Mouse (Mus musculus): Measurements from ENCODE around the gene Hdx. TPM values are rescaled to one million over a fixed set of nuclear protein-coding genes. Genes with fewer than 3 reads are reported as not detected.

Gene Hdx
- polyA plus RNA-seq (2015; fragmentation: Nextera tagmentation; extraction: Ambion mirVana), result 1.9 and 2.1 TPM in 2 replicates

- no peaks in the 10 kb centered on the region for H3K4me1 ChIP-seq
- H3K27me3 ChIP-seq, result no peaks in the 10 kb centered on the region
- peak within 1 kb of the TSS; percentile 68 for H3K27ac ChIP-seq
- whole genome bisulfite sequencing, result 16% methylated on average over 26 of the region's 26 CpGs
- H3K9me3 ChIP-seq (replicated peaks), result no peaks in the 10 kb centered on the region
- no peaks in the 10 kb centered on the region for H3K36me3 ChIP-seq (ENCODE audit: poor library complexity, severe bottlenecking)
- peak within 1 kb of the TSS; percentile 67 for H3K9ac ChIP-seq
- peak within 1 kb of the TSS; percentile 57 for H3K4me2 ChIP-seq
- peak; percentile 96 for ATAC-seq
- H3K4me3 ChIP-seq, result peak within 1 kb of the TSS; percentile 51
These were observed at the start of gene Hdx for GRCm38 (mm10) chrX:111696356-111697282. Hdx (minus strand) TSS chrX:111697079.

DNA sequence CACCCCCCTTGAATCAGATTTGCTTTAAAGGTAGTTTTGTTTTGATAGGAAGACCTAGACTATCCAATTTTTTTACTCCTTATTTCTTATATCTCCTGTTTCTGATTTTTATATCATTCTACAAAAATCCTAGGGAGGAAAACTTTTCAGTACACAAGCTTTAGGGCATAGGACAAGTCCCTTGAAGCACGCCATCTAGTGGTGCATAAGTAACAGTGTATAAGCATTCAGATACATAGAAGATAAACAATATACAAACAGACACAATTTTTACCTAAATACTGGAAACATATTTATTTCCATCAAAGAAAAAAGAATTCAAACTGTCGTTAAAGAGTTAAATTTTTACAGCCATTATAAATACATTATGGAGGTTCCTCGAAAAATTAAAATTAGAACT, 11.2 kb downstream of the Hdx start:
- Histone ChIP-seq H3K27me3 (no peaks in the 10 kb centered on the region), H3K36me3 (ENCODE audit: poor library complexity, severe bottlenecking) (no peaks in the 10 kb centered on the region), H3K4me3 (no peak overlapping the region), H3K9me3 (replicated peaks) (no peaks in the 10 kb centered on the region), H3K9ac (no peak overlapping the region), H3K4me2 (no peak overlapping the region), H3K4me1 (no peaks in the 10 kb centered on the region), H3K27ac (no peak overlapping the region)
- no peak for ATAC-seq
- 65% methylated on average over 3 of the region's 3 CpGs for WGBS

GRCm38 (mm10) chrX:111671685-111672084, 25.2 kb downstream of the Hdx start:
- Histone ChIP-seq H3K4me3 (no peak overlapping the region), H3K27ac (no peak overlapping the region), H3K4me2 (no peak overlapping the region), H3K4me1 (no peaks in the 10 kb centered on the region), H3K9me3 (replicated peaks) (no peaks in the 10 kb centered on the region), H3K36me3 (ENCODE audit: poor library complexity, severe bottlenecking) (no peaks in the 10 kb centered on the region), H3K9ac (no peak overlapping the region), H3K27me3 (no peaks in the 10 kb centered on the region)
- 61% methylated on average over 3 of the region's 3 CpGs for WGBS
- ATAC-seq, result 0 out of 2 replicates have a peak, but pooled peaks have one; percentile 53

- Histone ChIP-seq H3K9me3 (replicated peaks) (no peaks in the 10 kb centered on the region), H3K4me2 (no peak overlapping the region), H3K27me3 (no peaks in the 10 kb centered on the region), H3K4me3 (no peak overlapping the region), H3K27ac (no peak overlapping the region), H3K9ac (no peak overlapping the region), H3K4me1 (no peaks in the 10 kb centered on the region), H3K36me3 (ENCODE audit: poor library complexity, severe bottlenecking) (no peaks in the 10 kb centered on the region)
- ATAC-seq, result peak; percentile 79
- WGBS, result 50% methylated on average over 5 of the region's 5 CpGs
These were observed 36.5 kb downstream of the Hdx start for GRCm38 (mm10) chrX:111660381-111660780.

GRCm38 (mm10) chrX:111658671-111659070, 38.2 kb downstream of the Hdx start:
- no peak for ATAC-seq
- no peaks in the 10 kb centered on the region for H3K9me3 ChIP-seq (replicated peaks)
- no peak overlapping the region for H3K4me2 ChIP-seq
- no peak overlapping the region for H3K27ac ChIP-seq
- H3K36me3 ChIP-seq (ENCODE audit: poor library complexity, severe bottlenecking), result no peaks in the 10 kb centered on the region
- no peak overlapping the region for H3K4me3 ChIP-seq
- WGBS, result 92% methylated on average over 4 of the region's 4 CpGs
- no peak overlapping the region for H3K9ac ChIP-seq
- H3K4me1 ChIP-seq, result no peaks in the 10 kb centered on the region
- no peaks in the 10 kb centered on the region for H3K27me3 ChIP-seq

DNA sequence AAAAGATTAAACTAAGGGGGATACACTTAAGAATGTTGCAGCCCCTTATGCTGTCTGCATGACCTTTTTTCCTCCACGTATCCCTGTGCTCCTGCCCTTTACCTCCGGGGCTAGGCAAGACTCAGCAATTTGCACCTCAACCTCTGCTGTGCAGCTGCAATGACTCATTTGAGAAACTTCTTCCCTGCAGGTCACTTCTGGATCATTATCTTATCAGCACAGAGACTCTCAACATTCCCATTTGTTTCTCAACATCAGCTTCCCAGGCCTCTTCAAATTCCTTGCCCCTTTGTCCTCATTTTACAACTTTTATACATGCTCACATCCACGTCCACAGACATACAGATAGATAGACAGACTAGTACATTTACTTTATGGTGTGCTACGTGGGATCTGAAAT, 51.9 kb downstream of the Hdx start:
- Histone ChIP-seq H3K27me3 (no peaks in the 10 kb centered on the region), H3K4me2 (no peak overlapping the region), H3K9ac (no peak overlapping the region), H3K36me3 (ENCODE audit: poor library complexity, severe bottlenecking) (no peaks in the 10 kb centered on the region), H3K4me3 (no peak overlapping the region), H3K27ac (no peak overlapping the region), H3K4me1 (no peaks in the 10 kb centered on the region), H3K9me3 (replicated peaks) (no peaks in the 10 kb centered on the region)
- 82% methylated on average over 4 of the region's 4 CpGs for WGBS
- ATAC-seq, result no peak

DNA sequence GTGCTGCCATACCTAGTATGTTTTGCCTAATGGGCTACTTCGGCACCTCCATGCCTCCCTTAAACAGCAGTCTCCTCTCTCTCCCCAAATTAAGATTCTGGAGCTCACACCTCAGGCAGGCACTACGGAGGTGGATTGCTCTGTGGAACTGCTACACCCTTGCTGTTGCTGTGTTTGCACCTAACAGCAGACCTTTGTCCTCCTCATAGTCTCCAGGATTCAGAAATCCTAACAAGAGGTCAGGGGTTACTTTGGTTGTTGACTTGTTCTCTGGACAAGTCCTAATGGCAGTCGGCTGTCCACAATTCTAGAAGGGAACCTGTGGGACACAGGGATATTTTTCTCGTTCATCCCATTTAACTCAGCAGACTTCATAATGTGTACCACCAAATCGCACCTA, 56.3 kb downstream of the Hdx start:
- Histone ChIP-seq H3K27ac (no peak overlapping the region), H3K4me2 (no peak overlapping the region), H3K4me3 (no peak overlapping the region), H3K9ac (no peak overlapping the region), H3K36me3 (ENCODE audit: poor library complexity, severe bottlenecking) (no peaks in the 10 kb centered on the region), H3K9me3 (replicated peaks) (no peaks in the 10 kb centered on the region), H3K4me1 (no peaks in the 10 kb centered on the region), H3K27me3 (no peaks in the 10 kb centered on the region)
- ATAC-seq, result no peak
- WGBS, result 91% methylated on average over 5 of the region's 5 CpGs

DNA sequence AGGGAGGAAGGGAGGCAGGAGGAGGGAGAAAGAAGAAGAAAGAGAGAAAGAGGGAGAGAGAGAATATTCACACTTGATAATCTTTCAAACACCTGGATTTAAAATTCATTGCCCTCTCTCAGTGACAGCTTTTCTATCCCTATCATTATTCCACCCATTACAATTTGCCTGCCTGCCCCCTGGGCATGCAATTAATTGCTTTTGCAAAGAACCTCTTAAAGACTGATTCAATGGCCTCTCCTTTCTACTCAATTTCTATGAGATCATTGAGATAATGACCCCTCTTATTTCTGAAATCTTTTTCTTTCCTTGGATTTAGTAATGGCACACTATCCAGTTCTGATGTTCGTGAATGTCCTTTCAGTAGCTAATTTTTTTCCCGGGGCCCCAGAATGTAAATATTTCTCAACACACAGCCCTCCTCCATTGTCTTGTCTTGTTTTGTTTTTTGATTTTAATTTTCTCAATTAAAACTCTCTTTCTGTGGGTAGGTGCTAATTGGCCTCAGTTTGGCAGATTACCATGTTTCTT, 99.2 kb downstream of the Hdx start:
- 25% methylated on average over 2 of the region's 2 CpGs for WGBS
- H3K27ac ChIP-seq, result no peak overlapping the region
- no peak overlapping the region for H3K4me2 ChIP-seq
- H3K4me1 ChIP-seq, result peaks cover 6% of the 10 kb centered on the region; the same call in 1 of the 2 replicates
- H3K4me3 ChIP-seq, result no peak overlapping the region
- no peaks in the 10 kb centered on the region for H3K36me3 ChIP-seq (ENCODE audit: poor library complexity, severe bottlenecking)
- peak; percentile 61; the same call in 1 of the 2 replicates for ATAC-seq
- H3K9ac ChIP-seq, result no peak overlapping the region
- H3K9me3 ChIP-seq (replicated peaks), result no peaks in the 10 kb centered on the region
- H3K27me3 ChIP-seq, result no peaks in the 10 kb centered on the region; the same call in 1 of the 2 replicates

DNA sequence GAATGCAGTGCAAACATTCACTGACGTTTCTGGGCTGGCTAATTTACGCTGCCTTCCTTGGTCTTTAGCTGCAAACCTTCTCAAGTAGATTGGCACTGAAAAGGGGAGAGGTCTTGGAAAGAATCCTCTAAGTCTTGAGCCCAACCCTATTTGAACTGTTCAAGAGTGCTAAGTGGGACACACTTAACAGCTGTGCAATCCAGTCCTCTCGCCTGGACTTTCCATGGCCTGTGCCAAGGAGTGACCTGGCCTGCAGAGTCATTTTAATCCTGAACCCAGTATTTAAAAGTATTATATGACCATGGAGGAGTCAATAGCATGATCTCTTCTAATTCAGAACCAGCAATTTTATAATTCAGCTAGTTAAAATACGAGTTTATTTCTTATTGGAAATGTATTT, 109.3 kb downstream of the Hdx start:
- no peaks in the 10 kb centered on the region for H3K36me3 ChIP-seq (ENCODE audit: poor library complexity, severe bottlenecking)
- WGBS, result 64% methylated on average over 4 of the region's 4 CpGs
- no peak for ATAC-seq
- H3K27me3 ChIP-seq, result no peaks in the 10 kb centered on the region
- H3K4me2 ChIP-seq, result no peak overlapping the region
- no peak overlapping the region for H3K9ac ChIP-seq
- no peak overlapping the region for H3K4me3 ChIP-seq
- no peaks in the 10 kb centered on the region for H3K9me3 ChIP-seq (replicated peaks)
- H3K4me1 ChIP-seq, result no peaks in the 10 kb centered on the region
- H3K27ac ChIP-seq, result no peak overlapping the region

DNA sequence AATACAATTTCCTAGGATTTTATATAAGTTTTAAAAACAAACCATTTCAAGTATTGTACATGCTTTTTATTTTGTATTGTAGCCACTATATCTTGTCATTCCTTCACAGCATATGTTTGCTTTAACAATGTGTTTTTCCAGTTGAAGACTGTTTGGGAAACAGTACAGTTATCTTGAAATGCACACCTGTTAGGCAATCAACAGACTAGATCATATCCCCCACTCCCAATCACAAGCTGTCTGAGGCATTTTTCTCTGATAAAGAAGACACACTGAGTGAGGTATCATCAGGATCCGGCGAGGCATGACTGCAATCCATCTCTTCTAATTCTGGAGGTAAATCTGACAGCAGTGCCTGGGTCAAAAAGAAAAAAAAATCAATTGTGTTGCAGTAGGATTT, 119.8 kb downstream of the Hdx start:
- Histone ChIP-seq H3K27ac (no peak overlapping the region), H3K4me3 (no peak overlapping the region), H3K4me2 (no peak overlapping the region), H3K4me1 (no peaks in the 10 kb centered on the region), H3K27me3 (no peaks in the 10 kb centered on the region), H3K9ac (no peak overlapping the region), H3K36me3 (ENCODE audit: poor library complexity, severe bottlenecking) (no peaks in the 10 kb centered on the region), H3K9me3 (replicated peaks) (no peaks in the 10 kb centered on the region)
- no peak for ATAC-seq
- WGBS, result 88% methylated on average over 2 of the region's 2 CpGs

GRCm38 (mm10) chrX:111537859-111538258, 159.0 kb downstream of the Hdx start, which contains the start of gene Rps6ka6:
Rps6ka6 (minus strand) TSS chrX:111537959.
- Histone ChIP-seq H3K27me3 (no peaks in the 10 kb centered on the region), H3K4me2 (no peak within 1 kb of the TSS), H3K4me1 (no peaks in the 10 kb centered on the region), H3K4me3 (no peak within 1 kb of the TSS), H3K36me3 (ENCODE audit: poor library complexity, severe bottlenecking) (no peaks in the 10 kb centered on the region), H3K27ac (no peak within 1 kb of the TSS), H3K9ac (no peak within 1 kb of the TSS), H3K9me3 (replicated peaks) (no peaks in the 10 kb centered on the region)
- 81% methylated on average over 10 of the region's 10 CpGs for WGBS
- no peak for ATAC-seq

Measured in forebrain, embryonic 13.5 days (tissue).